Mouse (Mus musculus): ENCODE measurements at regions not wholly inside any gene's neighbourhood (a gene's known extent, or its start where the extent isn't known, plus 50 kb on each side); places are given as distances from the start of the nearest gene placed in this dataset.

DNA sequence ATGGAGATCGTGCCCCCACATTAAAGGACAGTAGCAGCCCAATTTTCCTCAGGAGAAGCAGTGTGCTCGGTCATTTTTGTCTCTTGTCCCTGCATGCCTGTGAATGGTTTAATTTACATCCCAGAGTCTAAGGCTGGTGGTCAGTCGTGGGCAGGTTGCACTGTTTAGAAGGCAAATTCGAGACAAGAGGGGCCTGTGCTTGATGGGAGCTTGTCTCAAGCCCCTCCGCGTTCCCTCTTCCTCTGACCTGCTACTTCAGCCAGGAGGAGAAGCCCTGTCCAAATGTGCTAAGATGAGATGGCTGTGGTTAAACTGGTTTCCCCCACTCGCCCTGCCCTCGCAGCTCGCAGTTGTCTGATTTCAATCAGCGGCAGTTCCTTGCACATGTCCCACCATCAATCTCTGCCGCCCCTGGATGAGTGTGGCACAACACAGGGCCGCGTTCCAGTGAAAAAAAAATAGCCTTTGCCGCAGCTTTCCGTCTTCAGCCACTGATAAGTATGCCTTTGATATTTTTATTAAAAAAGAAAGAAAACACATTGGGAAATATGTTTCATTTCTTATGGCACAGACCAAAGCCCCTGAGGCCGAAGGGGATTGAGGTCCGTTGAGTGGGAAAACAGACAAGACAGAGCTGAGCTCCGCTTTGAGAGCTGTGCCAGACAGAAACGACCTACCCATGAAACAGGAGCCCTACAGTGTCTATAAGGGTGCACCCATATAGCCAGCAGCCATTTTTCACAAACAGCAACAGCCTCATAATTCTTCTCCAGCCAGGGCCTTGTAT lies 99.5 kb upstream of the Eya4 start:
- TF ChIP-seq MAFK (IDR thresholded peaks at IDR 0.05; ENCODE audit: insufficient read depth, low read depth, low read length) (no peak), CHD2 (IDR thresholded peaks at IDR 0.05; ENCODE audit: low read depth, low read length) (no peak), ZNF384 (IDR thresholded peaks at IDR 0.05; ENCODE audit: low read depth, low read length) (no peak), ZC3H11A (IDR thresholded peaks at IDR 0.05; ENCODE audit: borderline replicate concordance, low read depth, low read length) (no peak), HCFC1 (IDR thresholded peaks at IDR 0.05; ENCODE audit: borderline replicate concordance, insufficient read depth, low read length) (no peak)

Measured in ES-E14 (cell line).